Mouse (Mus musculus): ENCODE results near the gene Smad6.

Smad6 gene

DNA sequence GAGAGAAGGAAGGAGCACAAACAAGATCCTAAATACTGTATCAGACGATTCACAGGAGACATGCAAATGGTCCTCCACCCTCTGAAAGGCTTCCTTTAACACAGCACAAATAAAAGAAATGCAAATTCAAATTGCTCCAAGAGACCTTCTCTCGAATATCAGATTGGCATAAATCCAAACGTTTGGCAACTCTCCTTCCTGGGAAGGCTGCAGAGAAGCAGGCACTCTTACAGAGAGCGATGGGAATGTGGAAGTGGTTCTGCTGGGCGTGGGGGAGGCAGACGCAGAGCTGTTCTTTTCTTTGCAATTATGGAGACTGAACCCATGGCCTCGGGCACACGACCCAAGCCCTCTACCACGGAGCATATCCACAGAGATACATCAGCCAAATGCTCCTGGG is 109.8 kb downstream of the Smad6 start:
- DNase-seq (ENCODE audit: low read depth, low spot score), result no peak

DNA sequence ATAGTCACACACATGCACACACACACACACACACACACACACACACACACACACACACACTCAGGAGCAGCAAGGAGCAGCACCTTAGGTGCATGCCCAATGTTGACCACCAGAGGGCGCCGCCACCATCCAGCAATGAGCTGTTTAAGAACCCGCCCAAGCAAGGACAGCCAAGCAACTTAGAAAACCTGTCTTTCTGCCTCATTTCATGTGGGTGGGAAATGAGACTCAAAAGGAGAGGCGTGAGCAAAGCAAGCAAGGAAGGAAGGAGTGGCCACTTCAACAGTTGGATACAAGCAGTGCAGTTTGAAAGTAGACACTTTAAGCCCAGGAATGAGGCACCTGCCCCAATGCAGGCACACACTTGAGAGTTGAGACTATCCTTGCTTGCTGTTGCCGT is 112.2 kb downstream of the Smad6 start:
- DNase-seq (ENCODE audit: low read depth, low spot score), result peak; percentile 58

GRCm38 (mm10) chr9:63904543-63904942 is 117.3 kb downstream of the Smad6 start:
- DNase-seq (ENCODE audit: low read depth, low spot score), result no peak

Measured in embryo, embryonic 11.5 days (tissue).